Mouse (Mus musculus): ENCODE measurements around the gene Ncbp2. TPM values are rescaled to one million over a fixed set of nuclear protein-coding genes. Genes with fewer than 3 reads are reported as not detected.

Gene Ncbp2
- polyA plus RNA-seq, 2 experiments: 25.1 to 31.5 TPM

- Histone ChIP-seq H3K27ac (no peak overlapping the region), H3K27me3 (ENCODE audit: control insufficient read depth, insufficient read depth, low read length) (no peaks in the 10 kb centered on the region), H3K9me3 (ENCODE audit: control insufficient read depth, low read length) (no peaks in the 10 kb centered on the region), H3K4me3 (ENCODE audit: insufficient read depth in 1 of 2, low read depth in 2 of 2, low read length in 2 of 2) (no peak overlapping the region), H3K4me2 (ENCODE audit: low read depth) (no peak overlapping the region), H3K36me3 (replicated peaks; ENCODE audit: control insufficient read depth, insufficient read depth, low read depth) (peaks cover 5% of the 10 kb centered on the region), H3K4me1 (replicated peaks; ENCODE audit: control insufficient read depth in 2 of 2, insufficient read depth in 2 of 2, low read length in 1 of 2) (no peaks in the 10 kb centered on the region), H3K9ac (replicated peaks) (no peak overlapping the region)
- DNase-seq (ENCODE audit: low read depth in 3 of 3, low spot score in 3 of 3) (no peak), ATAC-seq (ENCODE audit: insufficient read depth) (no peak)
- WGBS (ENCODE audit: insufficient replicate concordance): 77% methylated on average over 7 of the region's 7 CpGs
- no peak for TF ChIP-seq CTCF (IDR thresholded peaks at IDR 0.05; ENCODE audit: low read depth)
Observed at GRCm38 (mm10) chr16:31963224-31963623, 14.9 kb downstream of the Ncbp2 start.

GRCm38 (mm10) chr16:31975258-31975657 lies 26.9 kb downstream of the Ncbp2 start:
- Histone ChIP-seq H3K27me3 (ENCODE audit: control insufficient read depth, insufficient read depth, low read length) (no peaks in the 10 kb centered on the region), H3K4me3 (ENCODE audit: insufficient read depth in 1 of 2, low read depth in 2 of 2, low read length in 2 of 2) (no peak overlapping the region), H3K4me2 (ENCODE audit: low read depth) (no peak overlapping the region), H3K36me3 (replicated peaks; ENCODE audit: control insufficient read depth, insufficient read depth, low read depth) (peaks cover 8% of the 10 kb centered on the region), H3K9me3 (ENCODE audit: control insufficient read depth, low read length) (no peaks in the 10 kb centered on the region), H3K9ac (replicated peaks) (no peak overlapping the region), H3K4me1 (replicated peaks; ENCODE audit: control insufficient read depth in 2 of 2, insufficient read depth in 2 of 2, low read length in 1 of 2) (no peaks in the 10 kb centered on the region), H3K27ac (no peak overlapping the region)
- WGBS (ENCODE audit: insufficient replicate concordance): 75% methylated on average over 4 of the region's 4 CpGs
- no peak for TF ChIP-seq EP300 (IDR thresholded peaks at IDR 0.05; ENCODE audit: low read depth)
- TF ChIP-seq CTCF (IDR thresholded peaks at IDR 0.05; ENCODE audit: low read depth): no peak
- ATAC-seq (ENCODE audit: insufficient read depth) (no peak), DNase-seq (ENCODE audit: low read depth in 3 of 3, low spot score in 3 of 3) (no peak)

GRCm38 (mm10) chr16:31979501-31979900 lies 31.2 kb downstream of the Ncbp2 start:
- H3K9ac ChIP-seq (replicated peaks): no peak overlapping the region
- H3K27me3 ChIP-seq (ENCODE audit: control insufficient read depth, insufficient read depth, low read length): no peaks in the 10 kb centered on the region
- no peak overlapping the region for H3K27ac ChIP-seq
- DNase-seq (ENCODE audit: low read depth in 3 of 3, low spot score in 3 of 3): no peak
- peaks cover 6% of the 10 kb centered on the region for H3K36me3 ChIP-seq (replicated peaks; ENCODE audit: control insufficient read depth, insufficient read depth, low read depth)
- ATAC-seq (ENCODE audit: insufficient read depth): no peak
- 77% methylated on average over 3 of the region's 3 CpGs for WGBS (ENCODE audit: insufficient replicate concordance)
- H3K9me3 ChIP-seq (ENCODE audit: control insufficient read depth, low read length): no peaks in the 10 kb centered on the region
- TF ChIP-seq EP300 (IDR thresholded peaks at IDR 0.05; ENCODE audit: low read depth): no peak
- no peak overlapping the region for H3K4me2 ChIP-seq (ENCODE audit: low read depth)
- no peak overlapping the region for H3K4me3 ChIP-seq (ENCODE audit: insufficient read depth in 1 of 2, low read depth in 2 of 2, low read length in 2 of 2)
- no peaks in the 10 kb centered on the region for H3K4me1 ChIP-seq (replicated peaks; ENCODE audit: control insufficient read depth in 2 of 2, insufficient read depth in 2 of 2, low read length in 1 of 2)

- Histone ChIP-seq H3K9me3 (ENCODE audit: control insufficient read depth, low read length) (no peaks in the 10 kb centered on the region), H3K4me1 (replicated peaks; ENCODE audit: control insufficient read depth in 2 of 2, insufficient read depth in 2 of 2, low read length in 1 of 2) (no peaks in the 10 kb centered on the region), H3K27ac (no peak overlapping the region), H3K36me3 (replicated peaks; ENCODE audit: control insufficient read depth, insufficient read depth, low read depth) (peaks cover 6% of the 10 kb centered on the region), H3K27me3 (ENCODE audit: control insufficient read depth, insufficient read depth, low read length) (no peaks in the 10 kb centered on the region), H3K4me3 (ENCODE audit: insufficient read depth in 1 of 2, low read depth in 2 of 2, low read length in 2 of 2) (no peak overlapping the region), H3K9ac (replicated peaks) (no peak overlapping the region), H3K4me2 (ENCODE audit: low read depth) (no peak overlapping the region)
- no peak for DNase-seq (ENCODE audit: low read depth in 3 of 3, low spot score in 3 of 3)
- WGBS (ENCODE audit: insufficient replicate concordance): 67% methylated on average over 5 of the region's 5 CpGs
- TF ChIP-seq CTCF (IDR thresholded peaks at IDR 0.05; ENCODE audit: low read depth) (no peak), EP300 (IDR thresholded peaks at IDR 0.05; ENCODE audit: low read depth) (no peak)
- no peak for ATAC-seq (ENCODE audit: insufficient read depth)
Observed at GRCm38 (mm10) chr16:31980946-31981345, 32.6 kb downstream of the Ncbp2 start.

GRCm38 (mm10) chr16:31992039-31992438 lies 43.7 kb downstream of the Ncbp2 start:
- peaks cover 11% of the 10 kb centered on the region for H3K36me3 ChIP-seq (replicated peaks; ENCODE audit: control insufficient read depth, insufficient read depth, low read depth)
- DNase-seq (ENCODE audit: low read depth in 3 of 3, low spot score in 3 of 3) (no peak), ATAC-seq (ENCODE audit: insufficient read depth) (no peak)
- H3K27ac ChIP-seq: no peak overlapping the region
- WGBS (ENCODE audit: insufficient replicate concordance): 36% methylated on average over 1 of the region's 1 CpGs
- H3K9me3 ChIP-seq (ENCODE audit: control insufficient read depth, low read length): no peaks in the 10 kb centered on the region
- TF ChIP-seq CTCF (IDR thresholded peaks at IDR 0.05; ENCODE audit: low read depth): peak; percentile 38; the same call in 1 of the 2 replicates
- no peak for TF ChIP-seq EP300 (IDR thresholded peaks at IDR 0.05; ENCODE audit: low read depth)
- no peaks in the 10 kb centered on the region for H3K27me3 ChIP-seq (ENCODE audit: control insufficient read depth, insufficient read depth, low read length)
- H3K4me1 ChIP-seq (replicated peaks; ENCODE audit: control insufficient read depth in 2 of 2, insufficient read depth in 2 of 2, low read length in 1 of 2): no peaks in the 10 kb centered on the region; a peak in 1 of 4 replicates
- no peak overlapping the region for H3K4me3 ChIP-seq (ENCODE audit: insufficient read depth in 1 of 2, low read depth in 2 of 2, low read length in 2 of 2)
- H3K9ac ChIP-seq (replicated peaks): no peak overlapping the region
- H3K4me2 ChIP-seq (ENCODE audit: low read depth): no peak overlapping the region
